Mouse (Mus musculus) lung, postnatal 0 days (tissue): ENCODE measurements at regions not wholly inside any gene's neighbourhood (a gene's known extent, or its start where the extent isn't known, plus 50 kb on each side); places are given as distances from the start of the nearest gene placed in this dataset.
A peak's percentile ranks its signal among the peaks of the same experiment; 100 is the strongest.

Source experiments
- CTCF ChIP-seq: IDR thresholded peaks from 2 replicates; pipeline ENCODE4 v1.5.1; 2016; ENCODE audit warnings: antibody characterized with exemption, mild to moderate bottlenecking
- EP300 ChIP-seq: IDR thresholded peaks from 2 replicates; pipeline ENCODE4 v1.6.1; 2016; ENCODE audit warnings: antibody characterized with exemption, mild to moderate bottlenecking, control low read depth

GRCm38 (mm10) chr10:43765275-43765674 lies 136.3 kb downstream of the Qrsl1 start:
- TF ChIP-seq CTCF = no peak
- TF ChIP-seq EP300 = peak; percentile 58; the same call in 1 of the 2 replicates
